Mouse (Mus musculus) bone marrow, adult 2 months (tissue): ENCODE measurements at regions not wholly inside any gene's neighbourhood (a gene's known extent, or its start where the extent isn't known, plus 50 kb on each side); places are given as distances from the start of the nearest gene placed in this dataset.

Source experiments
- CTCF ChIP-seq: fragments of 200-500 bp; IDR thresholded peaks from 2 replicates; pipeline ENCODE4 v1.5.1; 2011; ENCODE audit warnings: low read length, control low read depth; ENCODE audit not compliant: control insufficient read depth, insufficient read depth
- POLR2A ChIP-seq: fragments of 200-500 bp; IDR thresholded peaks from 2 replicates; pipeline ENCODE4 v1.6.1; 2011; ENCODE audit warnings: low read depth, mild to moderate bottlenecking, control low read depth, low read length, borderline replicate concordance; ENCODE audit not compliant: control insufficient read depth

GRCm38 (mm10) chr10:111066146-111066545, 56.2 kb upstream of the Zdhhc17 start:
- TF ChIP-seq CTCF = no peak
- no peak for TF ChIP-seq POLR2A
